Mouse (Mus musculus) midbrain, embryonic 16.5 days (tissue): ENCODE data around the gene Metrnl. TPM values are rescaled to one million over a fixed set of nuclear protein-coding genes. Genes with fewer than 3 reads are reported as not detected.

Experiments
- polyA plus RNA-seq: library from polyadenylated mRNA; unstranded; fragments of >200 nt; fragmentation: Nextera tagmentation; extraction: Ambion mirVana; gene quantifications from 2 replicates; pipeline ENCODE4 v1.2.1, GENCODE M21; 2015

Metrnl gene
- polyA plus RNA-seq, 1 experiment from 2014 or later = 12.7 TPM

Other genes with a start within 250 kb of the Metrnl start
- 60.6 and 62.5 TPM in 2 replicates for gene Tbcd, start 249.6 kb upstream of the Metrnl start, polyA plus RNA-seq
- gene Zfp750, start 182.2 kb upstream of the Metrnl start, polyA plus RNA-seq = 0.53 and 0.57 TPM in 2 replicates
- gene B3gntl1, start 28.4 kb upstream of the Metrnl start, polyA plus RNA-seq = 6.6 and 6.7 TPM in 2 replicates
- not detected in 2 replicates for gene Ptchd3, start 128.7 kb downstream of the Metrnl start, polyA plus RNA-seq